Mouse (Mus musculus) lung, postnatal 14 days (tissue): ENCODE measurements at regions not wholly inside any gene's neighbourhood (a gene's known extent, or its start where the extent isn't known, plus 50 kb on each side); places are given as distances from the start of the nearest gene placed in this dataset.
A peak's percentile ranks its signal among the peaks of the same experiment; 100 is the strongest.
"Not testable (repeated sequence)": the region's sequence is repeated elsewhere in the genome, so short reads cannot be mapped to it uniquely, and the experiment has no call there.

Experiments used
- DNase-seq: peaks from one replicate; pipeline ENCODE4 v3.0.0; 2021

- DNase-seq, result peak; percentile 48
Observed at GRCm38 (mm10) chr16:76958597-76959392, 54.7 kb upstream of the Usp25 start.

- no peak for DNase-seq
Observed at GRCm38 (mm10) chr16:76957491-76957890, 56.0 kb upstream of the Usp25 start.

GRCm38 (mm10) chr16:76957090-76957489 is 56.4 kb upstream of the Usp25 start:
- DNase-seq, result no peak

GRCm38 (mm10) chr16:76950836-76951486 is 62.5 kb upstream of the Usp25 start:
- DNase-seq, result peak; percentile 2

GRCm38 (mm10) chr16:76947011-76947410 is 66.5 kb upstream of the Usp25 start:
- no peak for DNase-seq

GRCm38 (mm10) chr16:76938128-76938527 is 75.4 kb upstream of the Usp25 start:
- no peak for DNase-seq

- DNase-seq, result no peak
Observed at GRCm38 (mm10) chr16:76927901-76928300, 85.6 kb upstream of the Usp25 start.

GRCm38 (mm10) chr16:76920137-76920536 is 93.4 kb upstream of the Usp25 start:
- DNase-seq, result not testable (repeated sequence)

- no peak for DNase-seq
Observed at GRCm38 (mm10) chr16:76918598-76918997, 94.9 kb upstream of the Usp25 start.

GRCm38 (mm10) chr16:76914311-76914710 is 99.2 kb upstream of the Usp25 start:
- DNase-seq, result no peak

- DNase-seq, result no peak
Observed at GRCm38 (mm10) chr16:76905205-76905996, 108.1 kb upstream of the Usp25 start.

- DNase-seq, result peak; percentile 44
Observed at GRCm38 (mm10) chr16:76899083-76899482, 114.4 kb upstream of the Usp25 start.

GRCm38 (mm10) chr16:76896305-76896704 is 117.2 kb upstream of the Usp25 start:
- peak; percentile 1 for DNase-seq

GRCm38 (mm10) chr16:76895781-76896180 is 117.7 kb upstream of the Usp25 start:
- no peak for DNase-seq

- DNase-seq, result no peak
Observed at GRCm38 (mm10) chr16:76878576-76878975, 134.9 kb upstream of the Usp25 start.

- no peak for DNase-seq
Observed at GRCm38 (mm10) chr16:76875397-76876018, 138.0 kb upstream of the Usp25 start.

GRCm38 (mm10) chr16:76866465-76866802 is 147.1 kb upstream of the Usp25 start:
- DNase-seq, result no peak

- peak; percentile 37 for DNase-seq
Observed at GRCm38 (mm10) chr16:76865731-76866464, 147.6 kb upstream of the Usp25 start.

- DNase-seq, result no peak
Observed at GRCm38 (mm10) chr16:76864392-76864791, 149.1 kb upstream of the Usp25 start.

GRCm38 (mm10) chr16:76855797-76856196 is 157.7 kb upstream of the Usp25 start:
- DNase-seq, result no peak

- no peak for DNase-seq
Observed at GRCm38 (mm10) chr16:76851396-76851795, 162.1 kb upstream of the Usp25 start.

GRCm38 (mm10) chr16:76837450-76837849 is 176.1 kb upstream of the Usp25 start:
- DNase-seq, result no peak
